Mouse (Mus musculus) B cell, adult 62 days (primary cell): ENCODE results near the gene 9230102O04Rik. TPM values are rescaled to one million over a fixed set of nuclear protein-coding genes. Genes with fewer than 3 reads are reported as not detected.

Experiments used
- total RNA-seq: library from RNA; stranded (reverse); gene quantifications from 4 replicates; pipeline ENCODE4 v1.2.4, GENCODE M21; 2023

The 9230102O04Rik gene
- total RNA-seq: not detected in 4 replicates

GRCm38 (mm10) chr2:9888913-9889650 lies at the start of gene 9230102O04Rik:
Gene 9230102O04Rik (minus strand): TSS chr2:9889540.

GRCm38 (mm10) chr2:9889651-9890183 lies 377 bp upstream of the 9230102O04Rik start, which contains the start of gene Gata3:
Gene Gata3 (minus strand): TSS chr2:9890034.

GRCm38 (mm10) chr2:9881051-9881591 lies 8.2 kb downstream of the 9230102O04Rik start, which contains the start of gene 4930412O13Rik:
Gene 4930412O13Rik (plus strand): TSS chr2:9881252.

Other genes starting within 250 kb of the 9230102O04Rik start
- gene 4930412O13Rik, start 8.3 kb downstream of the 9230102O04Rik start, total RNA-seq: not detected in 4 replicates
- gene Gata3, start 494 bp upstream of the 9230102O04Rik start, total RNA-seq: 0.30 to 0.85 TPM (median 0.69 TPM) in 4 replicates
- 22.1 to 26.4 TPM (median 23.7 TPM) in 4 replicates for gene Taf3, start 159.1 kb upstream of the 9230102O04Rik start, total RNA-seq
- gene Atp5c1, start 191.0 kb upstream of the 9230102O04Rik start, total RNA-seq: 112 to 124 TPM (median 121 TPM) in 4 replicates
- gene Kin, start 191.1 kb upstream of the 9230102O04Rik start, total RNA-seq: 18.7 to 21.0 TPM (median 20.7 TPM) in 4 replicates
- not detected in 4 replicates for gene Itih2, start 241.9 kb upstream of the 9230102O04Rik start, total RNA-seq